Mouse (Mus musculus): ENCODE data around the gene Npr1.

Gene Npr1

GRCm38 (mm10) chr3:90465686-90466310, at the start of gene Npr1:
Npr1 (minus strand) TSS chr3:90465866.
- DNase-seq (ENCODE audit: low read depth), result no peak

GRCm38 (mm10) chr3:90515242-90515641, 49.6 kb upstream of the Npr1 start:
- DNase-seq (ENCODE audit: low read depth), result no peak

- DNase-seq (ENCODE audit: low read depth), result no peak
Measured at GRCm38 (mm10) chr3:90514691-90515090, 49.0 kb upstream of the Npr1 start.

DNA sequence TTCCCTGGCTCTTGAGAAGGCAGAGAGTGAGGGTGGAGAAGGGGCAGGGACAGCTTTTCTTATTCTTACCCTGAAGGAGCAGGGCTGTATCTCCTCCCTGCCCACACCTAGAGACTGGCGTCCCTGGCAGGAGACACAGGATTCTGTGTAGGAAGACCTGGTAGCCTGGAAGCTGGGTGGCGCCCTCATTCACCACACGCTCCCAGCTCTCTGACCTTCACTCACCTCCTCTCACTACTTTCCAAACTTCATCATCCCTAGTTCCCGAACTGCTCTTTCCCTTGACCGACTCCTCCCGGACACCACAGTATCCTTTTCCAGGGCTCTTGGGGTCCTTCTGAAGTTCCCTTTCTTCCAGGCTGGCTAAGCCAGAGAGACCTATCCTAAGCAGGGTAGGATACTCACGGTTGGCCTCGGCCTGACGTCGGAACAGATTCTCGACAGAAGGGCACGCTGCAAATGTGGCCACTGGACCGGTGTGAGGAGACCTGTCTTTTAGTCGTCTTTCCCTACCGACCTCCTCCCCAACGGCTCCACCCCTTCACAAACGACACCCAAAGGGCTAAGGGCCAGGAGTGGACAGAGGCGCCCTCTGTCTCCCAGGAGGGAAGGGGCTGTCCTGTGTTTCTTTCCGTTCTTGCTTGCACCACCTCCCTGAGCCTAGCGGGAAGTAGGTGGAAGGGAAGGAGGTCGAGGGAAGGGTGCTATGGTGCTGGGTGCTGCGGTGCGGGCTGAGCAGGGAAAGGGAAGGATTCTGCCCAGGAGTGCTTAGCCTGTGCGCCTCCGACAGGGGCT, 48.3 kb upstream of the Npr1 start, which contains the start of the genes S100a1 and S100a13:
Gene S100a1 (minus strand): TSS at position 597 of the 795 bp plus-strand sequence.
Gene S100a13 (plus strand): TSS at position 640 of the 795 bp plus-strand sequence.
- DNase-seq (ENCODE audit: low read depth), result no peak

GRCm38 (mm10) chr3:90512948-90513642, 47.4 kb upstream of the Npr1 start:
- no peak for DNase-seq (ENCODE audit: low read depth)

GRCm38 (mm10) chr3:90512276-90512675, 46.6 kb upstream of the Npr1 start:
- no peak for DNase-seq (ENCODE audit: low read depth)

GRCm38 (mm10) chr3:90509747-90510123, 44.1 kb upstream of the Npr1 start:
- DNase-seq (ENCODE audit: low read depth), result no peak

DNA sequence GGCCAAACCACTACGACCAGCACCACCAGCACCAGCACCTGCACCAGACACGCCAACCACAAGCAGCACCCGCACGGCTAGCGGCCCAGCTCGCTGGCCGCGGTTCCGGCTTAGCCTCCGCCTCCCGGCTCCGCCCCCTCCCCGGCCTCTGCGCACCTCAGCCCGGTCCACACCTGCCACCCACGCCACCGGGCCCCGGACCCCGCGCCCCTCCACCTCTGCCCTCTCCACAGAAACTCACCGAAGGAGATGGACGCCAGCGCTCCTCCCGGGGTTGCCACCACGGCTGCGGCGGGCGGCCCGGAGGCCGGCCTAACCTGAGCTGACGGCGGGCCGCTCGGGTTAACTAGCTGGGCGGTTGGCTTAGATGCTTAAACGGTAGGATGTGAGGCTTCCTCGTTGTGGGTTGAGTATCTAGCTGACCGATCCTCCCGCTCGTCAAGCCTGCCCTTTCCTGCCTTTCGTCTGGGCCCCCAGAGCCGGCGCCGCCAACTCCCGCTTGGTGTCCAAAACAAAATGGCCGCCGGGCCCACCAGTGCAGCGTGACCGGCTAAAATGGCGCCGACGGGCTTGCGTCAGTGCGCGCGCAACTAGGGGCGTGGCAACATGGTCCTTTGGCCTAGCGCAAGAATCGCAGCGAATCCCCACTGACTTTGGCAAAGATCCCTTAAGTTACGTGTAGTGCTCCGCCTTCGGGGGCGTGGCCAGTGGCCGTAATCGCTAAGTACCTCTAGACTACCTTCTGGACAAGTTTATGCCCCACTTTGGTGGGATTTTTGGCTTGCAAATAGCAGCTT, 43.5 kb upstream of the Npr1 start, which contains the start of gene Chtop:
Gene Chtop (minus strand): TSS at position 549 of the 797 bp plus-strand sequence.
- DNase-seq (ENCODE audit: low read depth), result peak; percentile 97

DNA sequence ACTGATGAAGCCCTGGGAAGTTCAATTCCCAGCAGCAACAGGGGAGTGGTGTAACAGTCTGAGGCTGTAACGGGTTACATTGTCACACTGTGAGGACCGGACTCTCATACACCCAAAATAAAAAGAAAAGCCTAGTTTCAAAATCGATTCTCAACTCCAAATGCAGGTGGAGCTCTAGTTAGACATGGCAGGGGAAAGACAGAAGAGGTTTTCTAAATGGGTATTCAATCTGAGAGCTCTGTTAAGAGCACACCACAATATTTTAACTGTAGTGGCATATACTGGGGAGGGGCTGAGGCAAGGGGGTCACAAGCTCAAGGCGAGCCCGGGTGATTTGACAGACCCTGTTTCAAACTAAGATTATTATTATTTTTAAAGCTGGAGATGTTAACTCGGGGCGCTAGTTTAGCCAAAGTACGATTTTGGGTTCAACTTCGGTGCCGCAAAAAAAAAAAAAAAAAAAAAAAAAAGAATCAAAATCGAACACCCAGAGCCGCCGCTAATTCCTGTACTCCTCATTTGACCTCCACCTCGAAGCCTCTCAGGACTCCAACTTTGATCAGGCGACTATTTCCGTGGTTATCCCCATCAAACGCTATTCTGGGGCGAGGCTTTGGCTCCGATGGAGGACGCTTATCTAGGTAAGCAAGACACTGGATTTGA, 42.8 kb upstream of the Npr1 start:
- no peak for DNase-seq (ENCODE audit: low read depth)

DNA sequence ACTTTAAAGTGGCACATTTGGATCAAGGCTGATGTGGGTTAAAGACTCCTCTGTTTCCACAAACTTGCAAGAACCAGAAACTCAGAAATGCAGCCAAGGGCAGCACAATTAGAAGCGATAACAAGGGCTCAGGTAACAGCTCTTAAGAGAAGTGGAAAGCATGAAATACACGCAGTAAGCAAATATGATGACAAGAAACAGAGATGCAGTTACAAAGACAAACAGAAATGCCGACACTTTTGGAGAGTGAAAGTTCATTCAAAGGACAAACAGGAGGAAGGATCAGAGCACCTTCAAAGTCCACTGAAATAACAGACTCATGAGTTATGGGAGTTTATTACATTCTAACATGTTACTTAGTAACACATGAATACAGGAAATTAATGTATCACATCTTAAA, 40.7 kb upstream of the Npr1 start:
- no peak for DNase-seq (ENCODE audit: low read depth)

- no peak for DNase-seq (ENCODE audit: low read depth)
Measured at GRCm38 (mm10) chr3:90505216-90505615, 39.5 kb upstream of the Npr1 start.

DNA sequence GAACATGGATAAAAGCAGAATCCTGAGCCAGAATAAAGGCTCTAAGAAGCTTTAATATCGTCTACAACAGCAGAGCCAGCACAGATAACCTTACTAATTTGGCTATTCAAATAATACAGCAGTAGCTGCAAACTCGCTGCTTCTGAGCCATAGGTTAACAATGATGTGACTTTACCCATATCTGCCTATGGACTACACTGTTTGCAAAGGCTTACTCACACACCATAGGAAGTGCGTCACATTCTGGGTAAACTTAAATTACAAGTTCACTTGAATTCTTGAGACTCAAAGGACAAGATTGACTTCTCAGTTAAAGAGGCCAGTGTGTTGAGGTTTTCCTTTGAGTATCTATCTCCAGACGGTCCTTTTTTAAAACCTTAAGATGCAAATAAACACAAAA, 37.8 kb upstream of the Npr1 start:
- DNase-seq (ENCODE audit: low read depth), result no peak

GRCm38 (mm10) chr3:90497597-90497996, 31.9 kb upstream of the Npr1 start:
- DNase-seq (ENCODE audit: low read depth), result no peak

- DNase-seq (ENCODE audit: low read depth), result no peak
Measured at GRCm38 (mm10) chr3:90495850-90496525, 30.3 kb upstream of the Npr1 start.

GRCm38 (mm10) chr3:90493831-90494540, 28.3 kb upstream of the Npr1 start:
- no peak for DNase-seq (ENCODE audit: low read depth)

GRCm38 (mm10) chr3:90491350-90491749, 25.7 kb upstream of the Npr1 start:
- DNase-seq (ENCODE audit: low read depth), result no peak

DNA sequence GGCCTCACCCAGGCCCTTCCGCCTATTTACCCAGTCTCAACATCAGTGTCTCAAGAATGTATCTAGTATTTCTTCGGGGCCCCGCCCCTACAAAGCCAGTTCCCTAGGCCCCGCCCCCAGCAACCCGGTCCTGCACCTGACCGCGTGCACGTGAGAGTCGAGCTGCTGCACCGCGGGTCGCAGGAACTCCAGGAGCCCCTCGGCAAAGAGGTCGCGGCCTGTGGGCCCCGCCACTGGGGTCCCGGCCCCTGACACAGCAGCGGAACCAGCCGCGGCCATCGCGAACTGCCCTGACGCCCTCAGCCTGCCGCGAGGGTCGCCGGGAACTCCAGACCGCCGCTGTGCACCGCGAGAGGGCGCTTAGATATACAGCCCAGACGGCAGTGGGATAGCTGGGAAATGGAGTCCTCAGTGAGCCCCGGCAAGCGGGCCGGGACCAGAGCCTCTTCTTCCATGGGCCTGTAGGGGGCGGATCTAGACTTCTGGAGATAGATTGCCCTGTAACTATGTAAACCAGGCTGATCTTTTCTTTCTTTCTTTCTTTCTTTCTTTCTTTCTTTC, 25.1 kb upstream of the Npr1 start, which contains the start of gene Snapin:
Gene Snapin (minus strand): TSS at position 338 of the 561 bp plus-strand sequence.
- peak; percentile 89 for DNase-seq (ENCODE audit: low read depth)

DNA sequence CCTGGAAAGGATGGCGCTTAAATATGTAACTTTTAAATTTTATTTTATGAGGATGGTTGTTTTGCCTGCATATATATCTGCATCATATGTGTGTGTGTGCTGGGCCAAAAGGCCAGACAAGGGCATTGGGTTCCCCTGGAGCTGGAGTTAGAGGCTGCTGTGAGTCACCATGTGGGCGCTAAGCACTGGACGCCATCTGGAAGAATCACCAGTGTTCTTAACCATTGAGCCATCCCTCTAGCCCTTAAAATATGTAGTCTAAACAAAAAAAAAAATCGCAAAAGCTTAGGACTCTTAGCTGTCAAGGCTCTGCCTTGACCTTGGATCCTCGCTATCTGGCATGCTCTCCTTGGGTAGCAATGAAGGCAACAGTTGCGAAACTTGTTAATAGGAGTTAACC, 22.9 kb upstream of the Npr1 start:
- no peak for DNase-seq (ENCODE audit: low read depth)

- DNase-seq (ENCODE audit: low read depth), result no peak
Measured at GRCm38 (mm10) chr3:90486998-90487397, 21.3 kb upstream of the Npr1 start.
